Mouse (Mus musculus): ENCODE data around the gene Vmn2r54. TPM values are rescaled to one million over a fixed set of nuclear protein-coding genes. Genes with fewer than 3 reads are reported as not detected.

The Vmn2r54 gene
- not detected for polyA plus RNA-seq (2014; fragmentation: Illumina TruSeq; extraction: RNeasy Lipid Tissue Mini Kit (QIAGEN cat#74804); ENCODE audit: low read depth, low replicate concordance)

DNA sequence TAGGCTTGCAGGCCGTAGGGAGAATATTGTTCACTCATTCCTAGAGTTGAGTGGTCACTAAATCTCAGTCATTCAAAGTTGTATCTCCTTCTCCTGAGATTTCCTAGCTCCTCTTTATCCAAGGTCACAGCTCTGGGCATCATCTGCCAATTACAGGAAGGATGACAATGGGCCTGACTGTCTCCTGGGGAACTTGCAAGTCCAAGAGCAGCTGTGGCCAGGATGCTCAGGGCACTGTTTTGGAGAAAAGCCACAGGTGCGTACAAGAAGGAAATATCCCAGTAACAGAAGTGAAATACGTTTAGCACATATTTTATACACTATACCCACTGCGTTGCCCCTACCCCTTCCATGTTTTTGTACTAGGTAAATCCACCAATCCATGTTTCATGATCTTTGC lies at the start of gene Vmn2r54:
Gene Vmn2r54, minus strand, starts transcription at position 101 of the 400 bp plus-strand sequence.

DNA sequence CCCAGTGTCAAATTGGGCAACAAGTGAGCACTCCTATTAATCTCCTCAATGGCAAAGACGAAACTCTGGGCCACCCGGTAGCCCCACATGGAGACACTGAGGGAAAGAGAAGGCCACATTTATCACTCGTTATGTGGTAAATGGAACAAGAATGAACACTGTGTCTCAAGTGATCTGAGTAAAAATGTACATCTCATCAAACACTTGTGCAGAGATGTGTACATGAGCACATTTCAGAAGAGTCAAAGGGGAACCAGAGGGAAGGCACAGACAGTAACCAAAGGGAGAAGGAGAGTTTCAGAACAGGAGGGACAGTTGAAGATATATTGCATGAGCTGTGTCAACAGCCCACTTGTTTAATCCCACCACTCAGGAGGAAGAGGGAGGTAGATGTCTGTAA lies 44.8 kb upstream of the Vmn2r54 start, which contains the start of gene Vmn2r55:
Gene Vmn2r55, minus strand, starts transcription at position 101 of the 400 bp plus-strand sequence.

GRCm38 (mm10) chr7:12608688-12609087 lies 31.4 kb downstream of the Vmn2r54 start, which contains the start of gene Vmn2r53:
Gene Vmn2r53 (minus strand): TSS chr7:12608788.

Other genes with a start within 250 kb of the Vmn2r54 start
- 1.7 TPM for gene Zfp551, start 217.6 kb downstream of the Vmn2r54 start, polyA plus RNA-seq (2014; fragmentation: Illumina TruSeq; extraction: RNeasy Lipid Tissue Mini Kit (QIAGEN cat#74804); ENCODE audit: low read depth, low replicate concordance)
- 11.2 TPM for gene Zfp606, start 162.0 kb downstream of the Vmn2r54 start, polyA plus RNA-seq (2014; fragmentation: Illumina TruSeq; extraction: RNeasy Lipid Tissue Mini Kit (QIAGEN cat#74804); ENCODE audit: low read depth, low replicate concordance)
- gene 2900092C05Rik, start 127.8 kb downstream of the Vmn2r54 start, polyA plus RNA-seq (2014; fragmentation: Illumina TruSeq; extraction: RNeasy Lipid Tissue Mini Kit (QIAGEN cat#74804); ENCODE audit: low read depth, low replicate concordance) = not detected
- gene Vmn2r53, start 31.5 kb downstream of the Vmn2r54 start, polyA plus RNA-seq (2014; fragmentation: Illumina TruSeq; extraction: RNeasy Lipid Tissue Mini Kit (QIAGEN cat#74804); ENCODE audit: low read depth, low replicate concordance) = not detected
- not detected for gene Vmn2r55, start 44.7 kb upstream of the Vmn2r54 start, polyA plus RNA-seq (2014; fragmentation: Illumina TruSeq; extraction: RNeasy Lipid Tissue Mini Kit (QIAGEN cat#74804); ENCODE audit: low read depth, low replicate concordance)
- not detected for gene Vmn2r56, start 94.7 kb upstream of the Vmn2r54 start, polyA plus RNA-seq (2014; fragmentation: Illumina TruSeq; extraction: RNeasy Lipid Tissue Mini Kit (QIAGEN cat#74804); ENCODE audit: low read depth, low replicate concordance)
- 0.45 TPM for gene Zscan18, start 163.3 kb upstream of the Vmn2r54 start, polyA plus RNA-seq (2014; fragmentation: Illumina TruSeq; extraction: RNeasy Lipid Tissue Mini Kit (QIAGEN cat#74804); ENCODE audit: low read depth, low replicate concordance)
- gene Zfp329, start 178.5 kb upstream of the Vmn2r54 start, polyA plus RNA-seq (2014; fragmentation: Illumina TruSeq; extraction: RNeasy Lipid Tissue Mini Kit (QIAGEN cat#74804); ENCODE audit: low read depth, low replicate concordance) = 7.7 TPM
- 24.1 TPM for gene Zfp110, start 194.4 kb upstream of the Vmn2r54 start, polyA plus RNA-seq (2014; fragmentation: Illumina TruSeq; extraction: RNeasy Lipid Tissue Mini Kit (QIAGEN cat#74804); ENCODE audit: low read depth, low replicate concordance)
- 2.3 TPM for gene Zfp128, start 240.9 kb upstream of the Vmn2r54 start, polyA plus RNA-seq (2014; fragmentation: Illumina TruSeq; extraction: RNeasy Lipid Tissue Mini Kit (QIAGEN cat#74804); ENCODE audit: low read depth, low replicate concordance)

Measured in liver, adult 10 weeks (tissue).